Comparison of ENCODE assay signal across 7 mouse cellular contexts in genomic region chr2:38931851-38932667, GRCm38 (mm10). TPM values are rescaled to one million over a fixed set of nuclear protein-coding genes. Genes with fewer than 3 reads are reported as not detected.
DNase-seq lines count a peak whose midpoint lies in the region; ATAC-seq and TF ChIP-seq lines count a peak whose summit lies in the region.

Olfml2a (plus strand) TSS chr2:38931978.

- no peak within 1 kb of the TSS for H3K27ac ChIP-seq in intestine, postnatal 0 days (ENCODE audit: low read depth, low read length)
- no peak within 1 kb of the TSS for H3K27ac ChIP-seq in limb, embryonic 14.5 days (replicated peaks; ENCODE audit: low read depth, low read length)
- no peak within 1 kb of the TSS for H3K27ac ChIP-seq in midbrain, embryonic 14.5 days (replicated peaks; ENCODE audit: low read depth, low read length)
- H3K27ac ChIP-seq in spleen, adult 2 months (ENCODE audit: insufficient read depth, low read length): no peak within 1 kb of the TSS

- peak; percentile 79 for TF ChIP-seq CTCF in intestine, postnatal 0 days (IDR thresholded peaks at IDR 0.05; ENCODE audit: low read depth)
- peak; percentile 36; the same call in 1 of the 2 replicates for TF ChIP-seq CTCF in spleen, adult 2 months (IDR thresholded peaks at IDR 0.05; ENCODE audit: extremely low read depth, insufficient read depth, insufficient read length, insufficient replicate concordance)

- peak within 1 kb of the TSS; percentile 92 for H3K4me2 ChIP-seq in intestine, postnatal 0 days (replicated peaks; ENCODE audit: low read depth)
- peak within 1 kb of the TSS; percentile 82 for H3K4me2 ChIP-seq in limb, embryonic 14.5 days (replicated peaks; ENCODE audit: low read depth, low read length, severe bottlenecking)
- H3K4me2 ChIP-seq in midbrain, embryonic 14.5 days (ENCODE audit: low read length): peak within 1 kb of the TSS; percentile 60

- no peaks in the 10 kb centered on the region; the same call in 1 of the 2 replicates for H3K4me1 ChIP-seq in intestine, postnatal 0 days (replicated peaks; ENCODE audit: control insufficient read depth, insufficient read depth, low read length)
- peaks cover 21% of the 10 kb centered on the region for H3K4me1 ChIP-seq in limb, embryonic 14.5 days (ENCODE audit: control insufficient read depth, insufficient read depth, low read length)
- H3K4me1 ChIP-seq in midbrain, embryonic 14.5 days (ENCODE audit: control insufficient read depth, insufficient read depth, low read length): peaks cover 10% of the 10 kb centered on the region
- H3K4me1 ChIP-seq in spleen, adult 2 months (ENCODE audit: control insufficient read depth, insufficient read depth, insufficient read length): peaks cover 5% of the 10 kb centered on the region; the same call in 1 of the 2 replicates

- ATAC-seq in granulocyte monocyte progenitor cell, adult 5-6 weeks (replicated peaks; ENCODE audit: poor library complexity, severe bottlenecking): peak; percentile 80
- ATAC-seq in intestine, postnatal 0 days: peak; percentile 54; the same call in 1 of the 2 replicates
- peak; percentile 78 for ATAC-seq in limb, embryonic 14.5 days (ENCODE audit: low FRiP score, low read depth)
- peak; percentile 70 for ATAC-seq in midbrain, embryonic 14.5 days (ENCODE audit: low FRiP score, low TSS enrichment)

- H3K4me3 ChIP-seq in intestine, postnatal 0 days (ENCODE audit: low read depth, low read length): peak within 1 kb of the TSS; percentile 44
- peak within 1 kb of the TSS; percentile 41 for H3K4me3 ChIP-seq in limb, embryonic 14.5 days (replicated peaks; ENCODE audit: low read length)
- peak within 1 kb of the TSS; percentile 28 for H3K4me3 ChIP-seq in midbrain, embryonic 14.5 days (replicated peaks; ENCODE audit: low read depth, low read length)
- peak within 1 kb of the TSS; percentile 55; the same call in 1 of the 2 replicates for H3K4me3 ChIP-seq in spleen, adult 2 months (ENCODE audit: extremely low read depth, insufficient read depth, insufficient read length)

- 9% methylated on average over 32 of the region's 32 CpGs for WGBS in intestine, postnatal 0 days
- 10% methylated on average over 27 of the region's 32 CpGs for WGBS in limb, embryonic 14.5 days
- 9% methylated on average over 31 of the region's 32 CpGs for WGBS in midbrain, embryonic 14.5 days
- WGBS in spleen, adult 2 months: 15% methylated on average over 32 of the region's 32 CpGs

- H3K36me3 ChIP-seq in intestine, postnatal 0 days (ENCODE audit: control insufficient read depth, insufficient read depth): no peaks in the 10 kb centered on the region
- H3K36me3 ChIP-seq in limb, embryonic 14.5 days (ENCODE audit: control insufficient read depth, insufficient read depth, low read length): no peaks in the 10 kb centered on the region
- H3K36me3 ChIP-seq in midbrain, embryonic 14.5 days (ENCODE audit: control insufficient read depth, insufficient read depth, low read length): no peaks in the 10 kb centered on the region
- no peaks in the 10 kb centered on the region for H3K36me3 ChIP-seq in spleen, adult 2 months (ENCODE audit: control insufficient read depth, insufficient read depth, low read length)

- H3K9me3 ChIP-seq in intestine, postnatal 0 days (ENCODE audit: control insufficient read depth): no peaks in the 10 kb centered on the region
- H3K9me3 ChIP-seq in limb, embryonic 14.5 days (ENCODE audit: control insufficient read depth, low read length): no peaks in the 10 kb centered on the region
- H3K9me3 ChIP-seq in midbrain, embryonic 14.5 days (ENCODE audit: control insufficient read depth, low read length): no peaks in the 10 kb centered on the region

- peak within 1 kb of the TSS; percentile 40; the same call in 1 of the 2 replicates for H3K9ac ChIP-seq in intestine, postnatal 0 days (ENCODE audit: low read depth, low read length)
- H3K9ac ChIP-seq in limb, embryonic 14.5 days (ENCODE audit: low read depth, low read length, severe bottlenecking): peak within 1 kb of the TSS; percentile 52
- peak within 1 kb of the TSS; percentile 25 for H3K9ac ChIP-seq in midbrain, embryonic 14.5 days (replicated peaks; ENCODE audit: low read length)

- 0 out of 2 replicates have a peak, but pooled peaks have one; percentile 22 for TF ChIP-seq POLR2A in limb, embryonic 14.5 days (IDR thresholded peaks at IDR 0.05; ENCODE audit: borderline replicate concordance, extremely low read depth, insufficient read depth, insufficient read length)
- TF ChIP-seq POLR2A in spleen, adult 2 months (IDR thresholded peaks at IDR 0.05; ENCODE audit: low read depth, low read length): no peak

- peak; percentile 91 for DNase-seq in adrenal gland, postnatal 10 days
- peak; percentile 83 for DNase-seq in embryo, embryonic 9.5 days (ENCODE audit: extremely low spot score)
- DNase-seq in limb, embryonic 14.5 days (ENCODE audit: low spot score): peak; percentile 74
- DNase-seq in midbrain, embryonic 14.5 days: peak; percentile 68
- DNase-seq in spleen, adult 2 months (ENCODE audit: low read depth in 1 of 2, low spot score in 2 of 2): peak; percentile 21 to 59

- H3K27me3 ChIP-seq in intestine, postnatal 0 days (replicated peaks; ENCODE audit: control insufficient read depth, insufficient read depth, low read length): no peaks in the 10 kb centered on the region
- no peaks in the 10 kb centered on the region for H3K27me3 ChIP-seq in limb, embryonic 14.5 days (ENCODE audit: control insufficient read depth, insufficient read depth, low read length)
- H3K27me3 ChIP-seq in midbrain, embryonic 14.5 days (ENCODE audit: control insufficient read depth, insufficient read depth, low read length): no peaks in the 10 kb centered on the region
- no peaks in the 10 kb centered on the region for H3K27me3 ChIP-seq in spleen, adult 2 months (ENCODE audit: control insufficient read depth, insufficient read depth, low read length)

RNA-seq across cellular contexts. Expression of gene Olfml2a, which starts in this region (rescaled TPM):
- 10 to 100 TPM; 18.8 to 21.1 TPM for total RNA-seq in adrenal gland, postnatal 10 days (2021)
- not detected in 2 replicates for total RNA-seq in granulocyte monocyte progenitor cell, adult 5-6 weeks (2014; fragmentation: Nextera tagmentation)
- not detected in 2 replicates for total RNA-seq in granulocyte monocyte progenitor cell, adult 5-6 weeks (2017)
- polyA plus RNA-seq in intestine, postnatal 0 days (2015; fragmentation: Nextera tagmentation; extraction: Ambion mirVana): 1.2 and 1.5 TPM in 2 replicates
- polyA plus RNA-seq in limb, embryonic 14.5 days (2012; rRNA removed): 7.6 and 8.1 TPM in 2 replicates
- 7.8 and 8.9 TPM in 2 replicates for polyA plus RNA-seq in limb, embryonic 14.5 days (2014; fragmentation: Nextera tagmentation; extraction: Ambion mirVana)
- 0.98 and 2.2 TPM in 2 replicates for polyA plus RNA-seq in midbrain, embryonic 14.5 days (2014; fragmentation: Nextera tagmentation; extraction: Ambion mirVana)
- 2.4 and 3.3 TPM in 2 replicates for polyA plus RNA-seq in spleen, adult 2 months (2012; rRNA removed)

Comparison
In these comparisons a context has a peak if more than half of its experiments do, and no peak if none do; other contexts are left out.
1. RNA of gene Olfml2a (total RNA-seq): 18.8 to 21.1 TPM in adrenal gland, postnatal 10 days; not detected in granulocyte monocyte progenitor cell, adult 5-6 weeks; every median in the first group is over 10 times any median in the second.
2. Peak in ATAC-seq in granulocyte monocyte progenitor cell, adult 5-6 weeks; RNA of the gene not detected or under 1 TPM.
3. DNase-seq: peak in every context shown above with its lines; median percentile 91 in adrenal gland, postnatal 10 days; 83 in embryo, embryonic 9.5 days; 74 in limb, embryonic 14.5 days; 68 in midbrain, embryonic 14.5 days; 40 in spleen, adult 2 months.
4. Peak in every context shown above with its lines, with median percentiles within 50 percentile points of each other: ATAC-seq, H3K4me2 ChIP-seq, H3K4me3 ChIP-seq and H3K9ac ChIP-seq.